ENCODE assay signal across 13 mouse cellular contexts in genomic region chr3:130086372-130087080, GRCm38 (mm10). TPM values are rescaled to one million over a fixed set of nuclear protein-coding genes. Genes with fewer than 3 reads are reported as not detected.
DNase-seq lines count a peak whose midpoint lies in the region; ATAC-seq and TF ChIP-seq lines count a peak whose summit lies in the region.
"Had no signal": no experiment of that assay in that cellular context is flagged by ENCODE, and none has a peak within 500 bp of the region (broad histone marks: within the 10 kb centered on the region; RNA-seq: fewer than 3 reads in every experiment).

No protein-coding gene starts in this region.

- ATAC-seq in kidney, postnatal 0 days (replicated peaks; ENCODE audit: low FRiP score, low read depth) = no peak
- ATAC-seq in lung, embryonic 15.5 days (ENCODE audit: borderline replicate concordance, extremely low read depth, low FRiP score, low TSS enrichment) = peak; percentile 70; the same call in 1 of the 2 replicates
- ATAC-seq: activated CD4-positive, CD25-positive, alpha-beta regulatory T cell, adult 4 months had no signal

- no peaks in the 10 kb centered on the region for H3K27me3 ChIP-seq in kidney, postnatal 0 days (ENCODE audit: insufficient read depth, low read length)
- 0 out of 2 replicates have a peak, but pooled peaks cover 3% of the 10 kb centered on the region for H3K27me3 ChIP-seq in embryonic facial prominence, embryonic 10.5 days (replicated peaks; ENCODE audit: low read depth, poor library complexity, severe bottlenecking)
- no peaks in the 10 kb centered on the region for H3K27me3 ChIP-seq in heart, embryonic 10.5 days (ENCODE audit: insufficient read depth, poor library complexity, severe bottlenecking)
- no peaks in the 10 kb centered on the region for H3K27me3 ChIP-seq in lung, embryonic 15.5 days
- H3K27me3 ChIP-seq: CH12.LX had no signal

- WGBS in kidney, postnatal 0 days = 54% methylated on average over 13 of the region's 13 CpGs
- WGBS in embryonic facial prominence, embryonic 10.5 days = 57% methylated on average over 13 of the region's 13 CpGs
- 79% methylated on average over 13 of the region's 13 CpGs for WGBS in heart, embryonic 10.5 days
- WGBS in lung, embryonic 15.5 days = 36% methylated on average over 13 of the region's 13 CpGs

- H3K9ac ChIP-seq in kidney, postnatal 0 days (ENCODE audit: low read depth, low read length) = no peak overlapping the region
- H3K9ac ChIP-seq in lung, embryonic 15.5 days = no peak overlapping the region

- H3K27ac ChIP-seq in kidney, postnatal 0 days = no peak overlapping the region
- no peak overlapping the region for H3K27ac ChIP-seq in embryonic facial prominence, embryonic 10.5 days (replicated peaks)
- no peak overlapping the region for H3K27ac ChIP-seq in heart, embryonic 10.5 days
- no peak overlapping the region for H3K27ac ChIP-seq in lung, embryonic 15.5 days

- H3K4me3 ChIP-seq in kidney, postnatal 0 days (replicated peaks; ENCODE audit: low read depth, low read length) = no peak overlapping the region
- H3K4me3 ChIP-seq in embryonic facial prominence, embryonic 10.5 days = no peak overlapping the region
- no peak overlapping the region for H3K4me3 ChIP-seq in heart, embryonic 10.5 days
- H3K4me3 ChIP-seq in lung, embryonic 15.5 days = no peak overlapping the region

- no peak for TF ChIP-seq CTCF in kidney, postnatal 0 days (IDR thresholded peaks at IDR 0.05; ENCODE audit: low read depth)

- H3K4me2 ChIP-seq in kidney, postnatal 0 days (ENCODE audit: low read length) = no peak overlapping the region
- peak overlapping the region; percentile 9; the same call in 1 of the 2 replicates for H3K4me2 ChIP-seq in lung, embryonic 15.5 days

- no peaks in the 10 kb centered on the region for H3K9me3 ChIP-seq in kidney, postnatal 0 days (replicated peaks; ENCODE audit: low read length)
- H3K9me3 ChIP-seq in embryonic facial prominence, embryonic 10.5 days = no peaks in the 10 kb centered on the region
- no peaks in the 10 kb centered on the region for H3K9me3 ChIP-seq in heart, embryonic 10.5 days
- H3K9me3 ChIP-seq in lung, embryonic 15.5 days = no peaks in the 10 kb centered on the region

- DNase-seq in kidney, postnatal 0 days (ENCODE audit: low spot score) = peak; percentile 51
- DNase-seq in kidney, adult 9 months = no peak
- DNase-seq in embryonic facial prominence, embryonic 10.5 days (ENCODE audit: low spot score) = peak; percentile 49
- peak; percentile 47 for DNase-seq in heart, embryonic 10.5 days (ENCODE audit: low spot score)
- DNase-seq in Muller cell, postnatal 12 days (ENCODE audit: inconsistent ontology term) = no peak
- no peak for DNase-seq in right cerebral cortex, postnatal 25 days
- DNase-seq in frontal cortex, postnatal 10 days (ENCODE audit: low spot score in 2 of 2) = no peak
- DNase-seq: cerebellum, postnatal 14 days; kidney, adult 11 months; thymus, postnatal 14 days had no signal

- no peaks in the 10 kb centered on the region for H3K4me1 ChIP-seq in kidney, postnatal 0 days (replicated peaks; ENCODE audit: insufficient read depth, low read length)
- H3K4me1 ChIP-seq in embryonic facial prominence, embryonic 10.5 days = peaks cover 16% of the 10 kb centered on the region
- no peaks in the 10 kb centered on the region for H3K4me1 ChIP-seq in heart, embryonic 10.5 days
- peaks cover 5% of the 10 kb centered on the region; the same call in 1 of the 2 replicates for H3K4me1 ChIP-seq in lung, embryonic 15.5 days

- H3K36me3 ChIP-seq in kidney, postnatal 0 days (ENCODE audit: insufficient read depth, low read length) = no peaks in the 10 kb centered on the region
- no peaks in the 10 kb centered on the region for H3K36me3 ChIP-seq in embryonic facial prominence, embryonic 10.5 days (replicated peaks)
- H3K36me3 ChIP-seq in heart, embryonic 10.5 days = no peaks in the 10 kb centered on the region
- H3K36me3 ChIP-seq in lung, embryonic 15.5 days = no peaks in the 10 kb centered on the region

RNA-seq across cellular contexts. Expression of gene Sec24b, which starts 25.2 kb away (rescaled TPM):
- polyA plus RNA-seq in kidney, postnatal 0 days (2015; fragmentation: Nextera tagmentation; extraction: Ambion mirVana) = 21.5 and 23.1 TPM in 2 replicates
- 37.7 and 42.0 TPM in 2 replicates for polyA plus RNA-seq in embryonic facial prominence, embryonic 10.5 days (2016; fragmentation: Nextera tagmentation; extraction: Ambion mirVana)
- 33.6 and 34.9 TPM in 2 replicates for polyA plus RNA-seq in heart, embryonic 10.5 days (2016; fragmentation: Nextera tagmentation; extraction: Ambion mirVana)
- polyA plus RNA-seq in lung, embryonic 15.5 days (2015; fragmentation: Nextera tagmentation; extraction: Ambion mirVana) = 28.6 and 29.8 TPM in 2 replicates

RNA-seq across cellular contexts. Expression of gene Col25a1, which starts 44.8 kb away (rescaled TPM):
- polyA plus RNA-seq in kidney, postnatal 0 days (2015; fragmentation: Nextera tagmentation; extraction: Ambion mirVana) = 1.4 and 1.5 TPM in 2 replicates
- 6.9 and 9.1 TPM in 2 replicates for polyA plus RNA-seq in embryonic facial prominence, embryonic 10.5 days (2016; fragmentation: Nextera tagmentation; extraction: Ambion mirVana)
- polyA plus RNA-seq in heart, embryonic 10.5 days (2016; fragmentation: Nextera tagmentation; extraction: Ambion mirVana) = 1.4 and 3.9 TPM in 2 replicates
- 14.5 and 17.5 TPM in 2 replicates for polyA plus RNA-seq in lung, embryonic 15.5 days (2015; fragmentation: Nextera tagmentation; extraction: Ambion mirVana)

Comparison
In these comparisons a context has a peak if more than half of its experiments do, and no peak if none do; other contexts are left out.
1. DNase-seq: peak in kidney, postnatal 0 days (single experiment), embryonic facial prominence, embryonic 10.5 days (single experiment) and heart, embryonic 10.5 days (single experiment); none in kidney, adult 9 months (single experiment), Muller cell, postnatal 12 days (single experiment), right cerebral cortex, postnatal 25 days (single experiment) and frontal cortex, postnatal 10 days (0 of 2).